Mouse (Mus musculus) c-Kit-positive CD71-positive TER-119-negative erythroid progenitor cells, embryonic 14.5 days (primary cell): ENCODE data around the gene Nbl1.

Experiments
- DNase-seq: peaks from one replicate; pipeline ENCODE4 v3.0.0-alpha.2; 2013; ENCODE audit warnings: low read depth

The Nbl1 gene

GRCm38 (mm10) chr4:139100326-139100725 is 7.5 kb upstream of the Nbl1 start:
- DNase-seq, result no peak

- DNase-seq, result no peak
Observed at GRCm38 (mm10) chr4:139096201-139096600, 3.4 kb upstream of the Nbl1 start.

- no peak for DNase-seq
Observed at GRCm38 (mm10) chr4:139095406-139095805, 2.6 kb upstream of the Nbl1 start.

- DNase-seq, result no peak
Observed at GRCm38 (mm10) chr4:139093196-139093530, 370 bp upstream of the Nbl1 start.

GRCm38 (mm10) chr4:139091478-139092355 is 1.1 kb downstream of the Nbl1 start:
- DNase-seq, result no peak

- no peak for DNase-seq
Observed at GRCm38 (mm10) chr4:139091066-139091465, 1.7 kb downstream of the Nbl1 start.

- DNase-seq, result no peak
Observed at GRCm38 (mm10) chr4:139090303-139090940, 2.4 kb downstream of the Nbl1 start.

GRCm38 (mm10) chr4:139088982-139089671 is 3.7 kb downstream of the Nbl1 start:
- DNase-seq, result no peak

- no peak for DNase-seq
Observed at GRCm38 (mm10) chr4:139086984-139087383, 5.8 kb downstream of the Nbl1 start.

GRCm38 (mm10) chr4:139086037-139086436 is 6.8 kb downstream of the Nbl1 start:
- DNase-seq, result peak; percentile 80

- DNase-seq, result no peak
Observed at GRCm38 (mm10) chr4:139085337-139085736, 7.5 kb downstream of the Nbl1 start.

- no peak for DNase-seq
Observed at GRCm38 (mm10) chr4:139082790-139083564, 9.8 kb downstream of the Nbl1 start.

GRCm38 (mm10) chr4:139081270-139081931 is 11.4 kb downstream of the Nbl1 start:
- no peak for DNase-seq

GRCm38 (mm10) chr4:139080259-139080658 is 12.5 kb downstream of the Nbl1 start:
- DNase-seq, result no peak

- DNase-seq, result no peak
Observed at GRCm38 (mm10) chr4:139079439-139079838, 13.4 kb downstream of the Nbl1 start.

GRCm38 (mm10) chr4:139078726-139079125 is 14.1 kb downstream of the Nbl1 start:
- no peak for DNase-seq

GRCm38 (mm10) chr4:139078313-139078712 is 14.5 kb downstream of the Nbl1 start:
- no peak for DNase-seq

GRCm38 (mm10) chr4:139075915-139076314 is 16.9 kb downstream of the Nbl1 start:
- no peak for DNase-seq

GRCm38 (mm10) chr4:139075041-139075711 is 17.6 kb downstream of the Nbl1 start, which contains the start of gene Htr6:
Gene Htr6 (minus strand): TSS chr4:139075570.
- DNase-seq, result no peak

GRCm38 (mm10) chr4:139074060-139074459 is 18.7 kb downstream of the Nbl1 start:
- DNase-seq, result no peak

GRCm38 (mm10) chr4:139068287-139068686 is 24.5 kb downstream of the Nbl1 start:
- no peak for DNase-seq
